Mouse (Mus musculus) embryonic stem cell, embryonic (primary cell): Measurements from ENCODE around the gene Abcc9.
"Not testable (repeated sequence)": the region's sequence is repeated elsewhere in the genome, so short reads cannot be mapped to it uniquely, and the experiment has no call there.

ENCODE experiments used
- CTCF ChIA-PET, 4 experiments: fragments of 300-600 bp in 2 of 4; fragments of 350-600 bp in 2 of 4; sonication (Branson Sonifier 250); formaldehyde crosslinking; loops; one replicate each; lab custom pipeline; 2022; ENCODE audit warnings: inconsistent platforms in 2 of 4; lab: Charles Lee
- POLR2A ChIA-PET, 4 experiments: fragments of 300-600 bp in 2 of 4; fragments of 350-600 bp in 2 of 4; sonication (Branson Sonifier 250); formaldehyde crosslinking; loops; one replicate each; lab custom pipeline; 2022; ENCODE audit warnings: antibody characterized with exemption in 4 of 4, inconsistent platforms in 1 of 4; lab: Charles Lee

Abcc9 gene

GRCm38 (mm10) chr6:142715026-142715425 lies 12.9 kb upstream of the Abcc9 start:
- ChIA-PET CTCF (interaction anchor here in 1 of 4 experiments (0.9 kb wide), 1 partner anchor 20 kb away, joined by 3 read pairs; no protein-coding TSS in a partner anchor), POLR2A (no interaction called here)

- CTCF ChIA-PET = no interaction called here
- POLR2A ChIA-PET = no interaction called here
These were observed 9.0 kb upstream of the Abcc9 start for GRCm38 (mm10) chr6:142711106-142711505.

GRCm38 (mm10) chr6:142710690-142711089 lies 8.6 kb upstream of the Abcc9 start:
- ChIA-PET POLR2A (no interaction called here), CTCF (interaction anchor here in 1 of 4 experiments (0.7 kb wide), 1 partner anchor 404 kb away, joined by 3 read pairs; no protein-coding TSS in a partner anchor)

- ChIA-PET POLR2A (interaction anchor here in 1 of 4 experiments (1.1 kb wide), 1 partner anchor 27 kb away, joined by 3 read pairs; no protein-coding TSS in a partner anchor), CTCF (interaction anchor here in 2 of 4 experiments (0.6 to 1.2 kb wide), 2 partner anchors 12 to 28 kb away, joined by 3 read pairs; no protein-coding TSS in a partner anchor)
These were observed 6.3 kb upstream of the Abcc9 start for GRCm38 (mm10) chr6:142708369-142708768.

- POLR2A ChIA-PET = no interaction called here
- CTCF ChIA-PET = interaction anchor here (0.6 to 1.2 kb wide), 8 partner anchors 13 to 179 kb away, joined by 3 to 5 read pairs (median 4); no protein-coding TSS in a partner anchor
These were observed 4.6 kb upstream of the Abcc9 start for GRCm38 (mm10) chr6:142706688-142707087.

- POLR2A ChIA-PET = no interaction called here
These were observed 1.4 kb upstream of the Abcc9 start for GRCm38 (mm10) chr6:142703441-142703930.

GRCm38 (mm10) chr6:142701161-142701560 lies 954 bp downstream of the Abcc9 start:
- ChIA-PET CTCF (interaction anchor here in 2 of 4 experiments (0.8 to 1.1 kb wide), 3 partner anchors 13 to 141 kb away, joined by 3 to 5 read pairs (median 4); no protein-coding TSS in a partner anchor), POLR2A (no interaction called here)

More at GRCm38 (mm10) chr6:142703441-142703930, 1.4 kb upstream of the Abcc9 start:
- CTCF ChIA-PET = no interaction called here

- CTCF ChIA-PET = interaction anchor here in 1 of 4 experiments (0.8 kb wide), 1 partner anchor 141 kb away, joined by 3 read pairs; no protein-coding TSS in a partner anchor
- POLR2A ChIA-PET = no interaction called here
These were observed 1.4 kb downstream of the Abcc9 start for GRCm38 (mm10) chr6:142700753-142701152.

- CTCF ChIA-PET = no interaction called here
- POLR2A ChIA-PET = no interaction called here
These were observed 10.0 kb downstream of the Abcc9 start for GRCm38 (mm10) chr6:142692085-142692484.

- ChIA-PET CTCF (no interaction called here), POLR2A (no interaction called here)
These were observed 12.4 kb downstream of the Abcc9 start for GRCm38 (mm10) chr6:142689673-142690072.

- POLR2A ChIA-PET = no interaction called here
- CTCF ChIA-PET = interaction anchor here in 1 of 4 experiments (0.6 kb wide), 1 partner anchor 24 kb away, joined by 5 read pairs; no protein-coding TSS in a partner anchor
These were observed 19.0 kb downstream of the Abcc9 start for GRCm38 (mm10) chr6:142682985-142683691.

- ChIA-PET POLR2A (no interaction called here), CTCF (interaction anchor here in 2 of 4 experiments (0.6 to 1.1 kb wide), 2 partner anchors 116 to 697 kb away, joined by 3 read pairs; no protein-coding TSS in a partner anchor)
These were observed 32.1 kb downstream of the Abcc9 start for GRCm38 (mm10) chr6:142670021-142670420.

- CTCF ChIA-PET = interaction anchor here in 1 of 4 experiments (1.1 kb wide), 2 partner anchors 66 to 116 kb away, joined by 3 to 5 read pairs; no protein-coding TSS in a partner anchor
- POLR2A ChIA-PET = no interaction called here
These were observed 32.8 kb downstream of the Abcc9 start for GRCm38 (mm10) chr6:142669343-142669742.

GRCm38 (mm10) chr6:142668831-142669230 lies 33.3 kb downstream of the Abcc9 start:
- ChIA-PET CTCF (interaction anchor here in 1 of 4 experiments (1.1 kb wide), 2 partner anchors 66 to 117 kb away, joined by 3 to 5 read pairs; no protein-coding TSS in a partner anchor), POLR2A (interaction anchor here in 1 of 4 experiments (0.6 kb wide), 1 partner anchor 580 kb away, joined by 3 read pairs; no protein-coding TSS in a partner anchor)

GRCm38 (mm10) chr6:142668419-142668766 lies 33.7 kb downstream of the Abcc9 start:
- ChIA-PET CTCF (interaction anchor here in 1 of 4 experiments (1.1 kb wide), 1 partner anchor 67 kb away, joined by 5 read pairs; no protein-coding TSS in a partner anchor), POLR2A (interaction anchor here in 1 of 4 experiments (0.6 kb wide), 1 partner anchor 581 kb away, joined by 3 read pairs; no protein-coding TSS in a partner anchor)

- CTCF ChIA-PET = interaction anchor here in 1 of 4 experiments (1.1 kb wide), 1 partner anchor 67 kb away, joined by 5 read pairs; no protein-coding TSS in a partner anchor
- POLR2A ChIA-PET = interaction anchor here in 1 of 4 experiments (0.6 kb wide), 1 partner anchor 581 kb away, joined by 3 read pairs; no protein-coding TSS in a partner anchor
These were observed 34.3 kb downstream of the Abcc9 start for GRCm38 (mm10) chr6:142667701-142668418.

GRCm38 (mm10) chr6:142662056-142662455 lies 40.1 kb downstream of the Abcc9 start:
- CTCF ChIA-PET = not testable (repeated sequence)
- POLR2A ChIA-PET = interaction anchor here in 1 of 4 experiments (0.6 kb wide), 1 partner anchor 649 kb away, joined by 3 read pairs; no protein-coding TSS in a partner anchor

GRCm38 (mm10) chr6:142659038-142659437 lies 43.1 kb downstream of the Abcc9 start:
- ChIA-PET POLR2A (no interaction called here), CTCF (interaction anchor here in 1 of 4 experiments (0.6 kb wide), 1 partner anchor 47 kb away, joined by 3 read pairs; no protein-coding TSS in a partner anchor)

GRCm38 (mm10) chr6:142654561-142654960 lies 47.6 kb downstream of the Abcc9 start:
- CTCF ChIA-PET = no interaction called here
- POLR2A ChIA-PET = no interaction called here
